Mouse (Mus musculus) liver, embryonic 13.5 days (tissue): ENCODE data around the gene Agbl3. TPM values are rescaled to one million over a fixed set of nuclear protein-coding genes. Genes with fewer than 3 reads are reported as not detected.

Experiments used
- ATAC-seq: fragments of 200-750 bp; cut with Nextera tagmentation; 2 replicates; pipeline ENCODE4 v1.8.0; 2017; ENCODE audit warnings: low read depth, mild to moderate bottlenecking, moderate number of reproducible peaks, moderate library complexity
- DNase-seq: peaks from one replicate; pipeline ENCODE4 v3.0.0; 2022
- H3K27ac ChIP-seq: fragments of 300-500 bp; sonication (generic); 2 replicates; pipeline ENCODE4 v1.5.1; 2015; ENCODE audit warnings: moderate library complexity, mild to moderate bottlenecking, inconsistent platforms
- H3K27me3 ChIP-seq: fragments of 300-500 bp; sonication (generic); 2 replicates; pipeline ENCODE4 v1.6.1; 2015; ENCODE audit warnings: mild to moderate bottlenecking, inconsistent platforms
- H3K36me3 ChIP-seq: fragments of 300-500 bp; sonication (generic); 2 replicates; pipeline ENCODE4 v1.6.1; 2015; ENCODE audit warnings: mild to moderate bottlenecking, inconsistent platforms
- H3K4me1 ChIP-seq: fragments of 300-500 bp; sonication (generic); replicated peaks from 2 replicates; pipeline ENCODE4 v1.6.1; 2015; ENCODE audit warnings: inconsistent platforms
- H3K4me2 ChIP-seq: fragments of 300-500 bp; sonication (generic); 2 replicates; pipeline ENCODE4 v1.6.1; 2015; ENCODE audit warnings: inconsistent platforms, mild to moderate bottlenecking, moderate library complexity
- H3K4me3 ChIP-seq: fragments of 300-500 bp; sonication (generic); replicated peaks from 2 replicates; pipeline ENCODE4 v1.5.1; 2015; ENCODE audit warnings: mild to moderate bottlenecking, inconsistent platforms
- H3K9ac ChIP-seq: fragments of 300-500 bp; sonication (generic); 2 replicates; pipeline ENCODE4 v1.6.1; 2015; ENCODE audit warnings: mild to moderate bottlenecking, inconsistent platforms
- H3K9me3 ChIP-seq: fragments of 300-500 bp; sonication (generic); replicated peaks from 2 replicates; pipeline ENCODE4 v1.6.1; 2016; ENCODE audit warnings: inconsistent platforms
- WGBS: fragments of 180-500 bp; shearing (Covaris S2); methylation state at CpG from one replicate; pipeline ENCODE4 v1.1.7; 2015; ENCODE audit not compliant: insufficient replicate concordance; 5-methylcytosine and 5-hydroxymethylcytosine counted together
- polyA plus RNA-seq: library from polyadenylated mRNA; unstranded; fragments of >200 nt; fragmentation: Nextera tagmentation; extraction: Ambion mirVana; gene quantifications from 2 replicates; pipeline ENCODE4 v1.2.1, GENCODE M21; 2015

Gene Agbl3
- polyA plus RNA-seq, 1 experiment from 2014 or later: 3.7 TPM

- no peak overlapping the region for H3K9ac ChIP-seq
- H3K9me3 ChIP-seq: no peaks in the 10 kb centered on the region
- no peak overlapping the region for H3K4me2 ChIP-seq
- no peak for ATAC-seq
- H3K4me3 ChIP-seq: no peak overlapping the region
- 29% methylated on average over 5 of the region's 5 CpGs for WGBS
- no peak overlapping the region for H3K27ac ChIP-seq
- peaks cover 16% of the 10 kb centered on the region for H3K36me3 ChIP-seq
- DNase-seq: peak; percentile 8
- no peaks in the 10 kb centered on the region; the same call in 1 of the 2 replicates for H3K4me1 ChIP-seq
- H3K27me3 ChIP-seq: no peaks in the 10 kb centered on the region
These were observed 25.8 kb upstream of the Agbl3 start for GRCm38 (mm10) chr6:34754448-34754847.

GRCm38 (mm10) chr6:34758340-34758739 lies 21.9 kb upstream of the Agbl3 start:
- ATAC-seq (no peak), DNase-seq (no peak)
- Histone ChIP-seq H3K9ac (no peak overlapping the region), H3K27me3 (no peaks in the 10 kb centered on the region), H3K4me2 (no peak overlapping the region), H3K9me3 (no peaks in the 10 kb centered on the region), H3K27ac (no peak overlapping the region), H3K36me3 (peaks cover 31% of the 10 kb centered on the region), H3K4me3 (no peak overlapping the region), H3K4me1 (peaks cover 4% of the 10 kb centered on the region)
- 79% methylated on average over 2 of the region's 2 CpGs for WGBS

- WGBS: 37% methylated on average over 4 of the region's 4 CpGs
- peak; percentile 8 for DNase-seq
These were observed 20.2 kb upstream of the Agbl3 start for GRCm38 (mm10) chr6:34760023-34760422.

GRCm38 (mm10) chr6:34765721-34766120 lies 14.5 kb upstream of the Agbl3 start:
- Histone ChIP-seq H3K36me3 (peaks cover 26% of the 10 kb centered on the region), H3K4me1 (peaks cover 19% of the 10 kb centered on the region), H3K27ac (no peak overlapping the region), H3K27me3 (no peaks in the 10 kb centered on the region), H3K9ac (no peak overlapping the region), H3K9me3 (no peaks in the 10 kb centered on the region), H3K4me3 (no peak overlapping the region), H3K4me2 (no peak overlapping the region)
- 51% methylated on average over 5 of the region's 5 CpGs for WGBS
- ATAC-seq: no peak
- DNase-seq: peak; percentile 10

More at GRCm38 (mm10) chr6:34760023-34760422, 20.2 kb upstream of the Agbl3 start:
- H3K9me3 ChIP-seq: no peaks in the 10 kb centered on the region
- no peak overlapping the region for H3K27ac ChIP-seq
- H3K4me2 ChIP-seq: no peak overlapping the region
- H3K36me3 ChIP-seq: peaks cover 33% of the 10 kb centered on the region
- H3K27me3 ChIP-seq: no peaks in the 10 kb centered on the region
- no peak overlapping the region for H3K9ac ChIP-seq
- H3K4me1 ChIP-seq: peaks cover 4% of the 10 kb centered on the region
- H3K4me3 ChIP-seq: no peak overlapping the region
- ATAC-seq: no peak

- H3K36me3 ChIP-seq: peaks cover 19% of the 10 kb centered on the region
- H3K9me3 ChIP-seq: no peaks in the 10 kb centered on the region
- ATAC-seq (no peak), DNase-seq (no peak)
- peaks cover 16% of the 10 kb centered on the region for H3K4me1 ChIP-seq
- WGBS: 77% methylated on average over 2 of the region's 2 CpGs
- H3K27me3 ChIP-seq: no peaks in the 10 kb centered on the region
- no peak overlapping the region for H3K9ac ChIP-seq
- no peak overlapping the region for H3K4me2 ChIP-seq
- H3K4me3 ChIP-seq: no peak overlapping the region
- H3K27ac ChIP-seq: no peak overlapping the region
These were observed 10.2 kb upstream of the Agbl3 start for GRCm38 (mm10) chr6:34769984-34770383.

- DNase-seq: no peak
- Histone ChIP-seq H3K27me3 (no peaks in the 10 kb centered on the region), H3K9me3 (no peaks in the 10 kb centered on the region), H3K4me1 (peaks cover 15% of the 10 kb centered on the region), H3K4me2 (no peak overlapping the region), H3K9ac (no peak overlapping the region), H3K36me3 (peaks cover 19% of the 10 kb centered on the region), H3K4me3 (no peak overlapping the region), H3K27ac (no peak overlapping the region)
- 57% methylated on average over 6 of the region's 6 CpGs for whole genome bisulfite sequencing
- no peak for ATAC-seq
These were observed 9.7 kb upstream of the Agbl3 start for GRCm38 (mm10) chr6:34770491-34770890.

GRCm38 (mm10) chr6:34776396-34776795 lies 3.8 kb upstream of the Agbl3 start:
- Histone ChIP-seq H3K9me3 (no peaks in the 10 kb centered on the region), H3K4me1 (peaks cover 3% of the 10 kb centered on the region), H3K4me3 (no peak overlapping the region), H3K4me2 (no peak overlapping the region), H3K27ac (no peak overlapping the region), H3K9ac (no peak overlapping the region), H3K36me3 (peaks cover 3% of the 10 kb centered on the region; the same call in 1 of the 2 replicates), H3K27me3 (no peaks in the 10 kb centered on the region)
- DNase-seq: no peak
- ATAC-seq: no peak

GRCm38 (mm10) chr6:34777094-34777493 lies 3.1 kb upstream of the Agbl3 start:
- H3K9me3 ChIP-seq: no peaks in the 10 kb centered on the region
- no peak overlapping the region for H3K27ac ChIP-seq
- peaks cover 3% of the 10 kb centered on the region for H3K4me1 ChIP-seq
- no peaks in the 10 kb centered on the region for H3K27me3 ChIP-seq
- WGBS: 70% methylated on average over 2 of the region's 2 CpGs
- no peak overlapping the region for H3K4me2 ChIP-seq
- H3K4me3 ChIP-seq: no peak overlapping the region
- no peaks in the 10 kb centered on the region for H3K36me3 ChIP-seq
- DNase-seq: no peak
- H3K9ac ChIP-seq: no peak overlapping the region
- ATAC-seq: no peak

- ATAC-seq: no peak
- no peak for DNase-seq
- peaks cover 6% of the 10 kb centered on the region for H3K4me1 ChIP-seq
- WGBS: 53% methylated on average over 10 of the region's 10 CpGs
- H3K36me3 ChIP-seq: no peaks in the 10 kb centered on the region
- no peaks in the 10 kb centered on the region for H3K9me3 ChIP-seq
- no peak overlapping the region for H3K9ac ChIP-seq
- H3K4me2 ChIP-seq: no peak overlapping the region
- no peak overlapping the region for H3K27ac ChIP-seq
- no peak overlapping the region for H3K4me3 ChIP-seq
- no peaks in the 10 kb centered on the region for H3K27me3 ChIP-seq
These were observed 2.1 kb upstream of the Agbl3 start for GRCm38 (mm10) chr6:34777981-34778668.

- peak overlapping the region; percentile 87 for H3K4me2 ChIP-seq
- H3K27ac ChIP-seq: peak overlapping the region; percentile 97
- H3K27me3 ChIP-seq: no peaks in the 10 kb centered on the region
- WGBS: 3% methylated on average over 13 of the region's 13 CpGs
- DNase-seq (no peak), ATAC-seq (peak; percentile 6; the same call in 1 of the 2 replicates)
- peaks cover 7% of the 10 kb centered on the region for H3K4me1 ChIP-seq
- no peaks in the 10 kb centered on the region for H3K9me3 ChIP-seq
- peak overlapping the region; percentile 75 for H3K4me3 ChIP-seq
- H3K36me3 ChIP-seq: peaks cover 5% of the 10 kb centered on the region; the same call in 1 of the 2 replicates
- peak overlapping the region; percentile 90 for H3K9ac ChIP-seq
These were observed 684 bp downstream of the Agbl3 start for GRCm38 (mm10) chr6:34780943-34781289.

GRCm38 (mm10) chr6:34782493-34782892 lies 2.3 kb downstream of the Agbl3 start:
- H3K27me3 ChIP-seq: no peaks in the 10 kb centered on the region
- no peak overlapping the region for H3K4me3 ChIP-seq
- H3K4me1 ChIP-seq: peaks cover 7% of the 10 kb centered on the region
- peaks cover 6% of the 10 kb centered on the region; the same call in 1 of the 2 replicates for H3K36me3 ChIP-seq
- no peaks in the 10 kb centered on the region for H3K9me3 ChIP-seq
- WGBS: 83% methylated on average over 1 of the region's 1 CpGs
- no peak overlapping the region for H3K9ac ChIP-seq
- DNase-seq (no peak), ATAC-seq (no peak)
- no peak overlapping the region for H3K4me2 ChIP-seq
- no peak overlapping the region for H3K27ac ChIP-seq

GRCm38 (mm10) chr6:34796881-34797280 lies 16.6 kb downstream of the Agbl3 start:
- ATAC-seq (no peak), DNase-seq (no peak)
- Histone ChIP-seq H3K27ac (no peak overlapping the region), H3K27me3 (no peaks in the 10 kb centered on the region), H3K4me2 (no peak overlapping the region), H3K9ac (no peak overlapping the region), H3K9me3 (no peaks in the 10 kb centered on the region), H3K4me3 (no peak overlapping the region), H3K36me3 (no peaks in the 10 kb centered on the region), H3K4me1 (peaks cover 5% of the 10 kb centered on the region)
- 52% methylated on average over 3 of the region's 3 CpGs for WGBS
